Mouse (Mus musculus) heart, postnatal 0 days (tissue): Measurements from ENCODE around the gene Cnih1.

Experiments
- CTCF ChIP-seq: IDR thresholded peaks from 2 replicates; pipeline ENCODE4 v1.5.1; 2016; ENCODE audit warnings: antibody characterized with exemption, control low read depth, low read depth
- EP300 ChIP-seq: IDR thresholded peaks from 2 replicates; pipeline ENCODE4 v1.6.1; 2016; ENCODE audit warnings: antibody characterized with exemption, low read depth

GRCm38 (mm10) chr14:46803791-46804190, 15.6 kb upstream of the Cnih1 start:
- no peak for TF ChIP-seq CTCF
- no peak for TF ChIP-seq EP300
